Mouse (Mus musculus) forelimb bud, embryonic 11.5 days (tissue): Measurements from ENCODE around the gene C2cd4c.

ENCODE experiments used
- DNase-seq: peaks from one replicate; pipeline ENCODE4 v3.0.0-alpha.2; 2012; ENCODE audit warnings: low read depth, low spot score

C2cd4c gene

GRCm38 (mm10) chr10:79579781-79580180 is 34.0 kb downstream of the C2cd4c start:
- no peak for DNase-seq

- DNase-seq: no peak
Observed at GRCm38 (mm10) chr10:79578891-79579290, 34.9 kb downstream of the C2cd4c start.

- DNase-seq: no peak
Observed at GRCm38 (mm10) chr10:79578276-79578675, 35.5 kb downstream of the C2cd4c start.

DNA sequence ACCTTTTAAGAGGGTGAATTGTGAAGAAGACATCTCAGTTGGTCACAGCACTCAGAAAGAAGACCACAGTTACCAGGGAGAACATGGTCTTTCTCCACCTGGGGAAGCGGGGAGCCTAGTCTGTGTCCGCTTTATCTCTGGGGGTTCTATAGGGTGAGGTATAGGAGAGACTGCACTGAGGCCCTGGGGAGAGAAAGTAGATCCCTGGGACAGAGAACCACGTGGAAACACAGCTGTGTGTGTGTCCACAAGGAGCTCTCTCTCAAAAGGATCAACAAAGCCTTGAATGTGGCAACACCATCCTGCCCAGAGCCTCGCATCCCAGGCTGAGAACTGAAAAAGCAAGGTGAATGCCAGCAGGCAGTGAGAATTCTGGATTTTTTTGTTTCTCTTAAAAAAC is 36.4 kb downstream of the C2cd4c start:
- no peak for DNase-seq

DNA sequence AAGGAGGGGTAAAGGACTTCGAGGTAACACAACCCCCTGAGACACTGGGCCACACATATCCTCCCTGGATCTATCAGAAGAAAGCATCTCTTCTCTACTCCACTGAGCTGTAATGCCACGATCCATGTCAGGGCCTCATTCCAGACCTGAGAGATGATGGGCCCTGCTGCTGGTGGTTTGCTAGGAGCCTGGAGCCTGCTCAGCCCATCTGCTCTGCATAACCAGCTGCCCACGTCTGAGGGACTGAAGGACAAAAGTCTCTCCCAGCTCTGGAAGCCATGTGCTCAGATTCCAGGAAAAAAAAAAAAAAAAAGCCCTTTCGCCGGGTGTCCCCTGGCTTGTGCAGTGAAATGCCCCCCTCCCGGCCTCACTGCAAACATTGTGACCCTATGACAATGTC is 38.1 kb downstream of the C2cd4c start:
- no peak for DNase-seq

GRCm38 (mm10) chr10:79574796-79575195 is 39.0 kb downstream of the C2cd4c start:
- DNase-seq: no peak

DNA sequence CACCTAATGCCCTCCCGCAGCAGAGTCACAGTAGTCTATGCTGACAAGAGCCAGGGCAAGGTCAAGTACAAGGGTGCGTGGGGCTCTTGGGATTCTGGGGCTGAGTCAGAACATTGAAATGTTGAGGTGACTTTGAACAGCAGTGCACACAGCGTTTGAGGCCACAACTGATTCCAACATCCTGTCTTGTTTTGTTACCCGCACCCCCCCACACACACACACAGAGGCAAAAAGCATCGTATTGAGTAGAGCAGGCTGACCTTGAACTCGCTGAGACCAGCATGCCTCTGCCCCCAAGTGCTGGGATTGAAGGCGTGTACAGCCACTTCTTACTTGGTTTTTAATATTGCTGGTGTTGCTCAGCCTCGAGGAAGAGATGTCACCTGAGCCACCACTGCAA is 39.5 kb downstream of the C2cd4c start:
- DNase-seq: no peak

DNA sequence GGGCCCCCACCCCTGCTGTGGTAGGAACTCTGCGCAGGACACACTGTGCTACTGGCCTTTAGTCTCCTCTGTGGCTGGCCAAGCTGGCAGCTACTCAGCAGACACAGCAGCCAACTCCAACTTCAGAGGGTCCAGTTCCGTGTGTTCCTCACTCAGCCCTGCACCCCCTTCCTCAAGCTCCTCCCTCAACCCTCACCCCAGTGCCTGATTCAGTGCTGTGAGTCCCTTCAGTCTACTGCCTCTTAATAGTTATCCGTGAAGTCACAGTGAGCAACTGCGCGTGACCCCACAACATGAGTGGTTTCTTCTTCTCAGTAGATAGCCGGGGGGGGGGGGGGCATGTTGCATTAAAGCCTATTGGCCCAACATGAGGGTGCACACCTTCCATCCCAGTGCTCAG is 40.2 kb downstream of the C2cd4c start:
- DNase-seq: no peak

- DNase-seq: no peak
Observed at GRCm38 (mm10) chr10:79571314-79571713, 42.5 kb downstream of the C2cd4c start.

- DNase-seq: no peak
Observed at GRCm38 (mm10) chr10:79569921-79570320, 43.9 kb downstream of the C2cd4c start.

- no peak for DNase-seq
Observed at GRCm38 (mm10) chr10:79559716-79560115, 54.1 kb downstream of the C2cd4c start.

DNA sequence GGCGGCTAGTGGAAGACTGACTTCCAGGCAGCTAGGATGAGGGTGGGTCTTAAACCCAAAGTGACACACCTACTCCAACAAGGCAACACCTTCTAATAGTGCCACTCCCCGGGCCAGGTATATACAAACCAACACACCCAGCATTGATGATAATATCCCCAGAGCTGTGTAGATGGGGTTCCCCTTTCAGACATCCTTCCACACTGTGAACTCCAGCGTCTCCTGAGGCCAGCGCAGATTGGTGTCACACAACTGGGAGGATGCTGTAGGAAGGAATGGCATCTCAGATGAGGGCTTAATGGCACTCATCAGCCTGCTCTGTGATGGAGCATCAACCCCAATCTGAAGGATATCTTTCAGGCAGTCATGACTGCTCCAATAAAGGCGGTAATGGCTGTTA is 56.3 kb downstream of the C2cd4c start:
- DNase-seq: no peak

- DNase-seq: no peak
Observed at GRCm38 (mm10) chr10:79556951-79557350, 56.9 kb downstream of the C2cd4c start.
